Mouse (Mus musculus) adrenal gland, adult 18-20 months (tissue): ENCODE data around the gene Gm49369. TPM values are rescaled to one million over a fixed set of nuclear protein-coding genes. Genes with fewer than 3 reads are reported as not detected.
"Not testable (repeated sequence)": the region's sequence is repeated elsewhere in the genome, so short reads cannot be mapped to it uniquely, and the experiment has no call there.

Experiments
- DNase-seq, 2 experiments: peaks; one replicate each; pipeline ENCODE4 v3.0.0; 2021 to 2022; ENCODE audit warnings: low spot score in 2 of 2
- total RNA-seq, 2 experiments: library from RNA; stranded (reverse); gene quantifications; 1 replicate in 1 of 2; 2 replicates in 1 of 2; pipeline ENCODE4 v1.2.3; 2021

Gene Gm49369
- total RNA-seq, 2 experiments from 2014 or later: 3.1 to 9.4 TPM

GRCm38 (mm10) chr7:142331281-142331680, 51.2 kb downstream of the Gm49369 start:
- DNase-seq: no peak

GRCm38 (mm10) chr7:142330271-142330724, 52.2 kb downstream of the Gm49369 start:
- peak in 1 of 2 experiments; percentile 38 for DNase-seq

GRCm38 (mm10) chr7:142328507-142328906, 54.0 kb downstream of the Gm49369 start:
- DNase-seq: no peak

- no peak for DNase-seq
Measured at GRCm38 (mm10) chr7:142326714-142327445, 55.6 kb downstream of the Gm49369 start.

GRCm38 (mm10) chr7:142323396-142324117, 58.9 kb downstream of the Gm49369 start:
- no peak for DNase-seq

- DNase-seq: no peak
Measured at GRCm38 (mm10) chr7:142322641-142323040, 59.8 kb downstream of the Gm49369 start.

GRCm38 (mm10) chr7:142321637-142322306, 60.7 kb downstream of the Gm49369 start:
- DNase-seq: not testable (repeated sequence)

Other genes starting within 250 kb of the Gm49369 start
- not detected for gene Gm39115, start 246.6 kb downstream of the Gm49369 start, total RNA-seq
- not detected for gene Gm45337, start 238.1 kb downstream of the Gm49369 start, total RNA-seq
- gene Gm29735, start 225.6 kb downstream of the Gm49369 start, total RNA-seq: not detected
- not detected for gene Gm4553, start 216.9 kb downstream of the Gm49369 start, total RNA-seq
- not detected for gene Krtap5-2, start 206.7 kb downstream of the Gm49369 start, total RNA-seq
- not detected for gene Gm10153, start 192.3 kb downstream of the Gm49369 start, total RNA-seq
- not detected for gene Krtap5-3, start 181.3 kb downstream of the Gm49369 start, total RNA-seq
- gene Gm7579, start 170.8 kb downstream of the Gm49369 start, total RNA-seq: not detected
- gene Krtap5-5, start 152.7 kb downstream of the Gm49369 start, total RNA-seq: not detected
- gene Gm40460, start 141.6 kb downstream of the Gm49369 start, total RNA-seq: not detected
- gene Gm2431, start 124.3 kb downstream of the Gm49369 start, total RNA-seq: not detected
- gene Gm4559, start 108.3 kb downstream of the Gm49369 start, total RNA-seq: not detected
- not detected for gene Krtap5-1, start 85.5 kb downstream of the Gm49369 start, total RNA-seq
- not detected for gene Krtap5-4, start 79.1 kb downstream of the Gm49369 start, total RNA-seq
- gene Ifitm10, start 8.9 kb downstream of the Gm49369 start, total RNA-seq: 1 to 10 TPM; 2.1 to 3.1 TPM
- gene Ctsd, start 5.4 kb upstream of the Gm49369 start, total RNA-seq: 1,000 to 10,000 TPM; 1,152 to 1,350 TPM
- gene Syt8, start 52.2 kb upstream of the Gm49369 start, total RNA-seq: not detected
- 10 to 100 TPM in 1 of 2 experiments, under 1 TPM in 1; 0.83 to 10.2 TPM for gene Tnni2, start 59.1 kb upstream of the Gm49369 start, total RNA-seq
- 10 to 100 TPM; 17.0 to 24.2 TPM for gene Lsp1, start 78.1 kb upstream of the Gm49369 start, total RNA-seq
- 10 to 100 TPM in 1 of 2 experiments, under 1 TPM in 1; 0.83 to 16.2 TPM for gene Tnnt3, start 116.2 kb upstream of the Gm49369 start, total RNA-seq
- gene Mrpl23, start 150.0 kb upstream of the Gm49369 start, total RNA-seq: 1 to 10 TPM; 2.9 to 3.0 TPM